Mouse (Mus musculus) layer of hippocampus, adult 8-10 months (tissue): ENCODE data around the gene Chrdl2. TPM values are rescaled to one million over a fixed set of nuclear protein-coding genes. Genes with fewer than 3 reads are reported as not detected.
A peak's percentile ranks its signal among the peaks of the same experiment; 100 is the strongest.

Experiments used
- DNase-seq, 2 experiments: peaks; one replicate each; pipeline ENCODE4 v3.0.0; 2022; ENCODE audit warnings: low spot score in 2 of 2
- total RNA-seq, 4 experiments: library from RNA; stranded (reverse); gene quantifications; 2 replicates each; pipeline ENCODE4 v1.2.4; 2022

Chrdl2 gene
- total RNA-seq, 4 experiments from 2014 or later = 0.58 to 0.66 TPM; not detected in 2

DNA sequence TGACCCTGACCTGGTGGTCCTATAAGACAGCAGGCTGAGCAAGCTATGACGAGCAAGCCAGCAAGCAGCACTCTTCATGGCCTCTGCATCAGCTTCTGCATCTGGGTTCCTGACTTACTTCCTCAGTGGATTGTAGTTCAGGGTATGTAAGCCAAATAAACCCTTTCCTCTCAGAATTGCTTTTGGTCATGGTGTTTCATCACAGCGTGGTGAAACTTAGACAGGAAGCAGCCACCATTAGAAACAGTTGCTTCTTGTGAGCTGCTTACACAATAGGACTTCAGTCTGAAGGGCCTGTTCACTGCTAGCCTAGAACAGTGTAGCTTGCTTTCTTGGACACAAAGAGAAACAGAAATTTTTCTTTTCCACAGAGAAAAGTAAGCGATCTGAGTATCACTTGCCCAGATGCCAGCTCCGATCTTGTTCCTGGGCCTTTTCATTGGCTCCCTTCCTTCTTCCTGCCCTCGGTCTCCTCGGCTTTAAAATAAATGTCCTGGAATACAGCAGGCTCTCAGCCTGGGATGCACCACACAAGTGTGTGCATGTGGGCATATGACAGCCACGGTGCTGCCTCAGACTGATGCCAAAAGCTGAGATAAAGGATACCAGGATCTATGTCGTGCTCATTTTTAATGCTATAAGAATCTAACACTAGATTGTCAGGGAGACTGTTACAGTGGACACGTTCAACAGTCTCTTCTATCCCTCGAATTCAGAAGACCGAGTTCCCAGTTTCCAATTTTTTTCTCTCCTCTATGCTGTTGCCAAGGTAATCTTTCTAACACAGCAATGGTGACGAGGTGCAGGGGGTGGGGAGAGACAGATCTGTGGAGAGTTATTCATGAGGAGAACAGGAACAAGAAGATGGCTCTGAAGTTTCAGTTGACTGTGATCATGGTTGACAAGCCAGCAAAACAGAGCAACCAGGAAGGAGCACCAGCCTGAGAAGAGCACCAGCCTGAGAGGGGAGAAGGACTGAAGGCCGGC lies 23.4 kb upstream of the Chrdl2 start:
- DNase-seq = peak; percentile 43 to 48

DNA sequence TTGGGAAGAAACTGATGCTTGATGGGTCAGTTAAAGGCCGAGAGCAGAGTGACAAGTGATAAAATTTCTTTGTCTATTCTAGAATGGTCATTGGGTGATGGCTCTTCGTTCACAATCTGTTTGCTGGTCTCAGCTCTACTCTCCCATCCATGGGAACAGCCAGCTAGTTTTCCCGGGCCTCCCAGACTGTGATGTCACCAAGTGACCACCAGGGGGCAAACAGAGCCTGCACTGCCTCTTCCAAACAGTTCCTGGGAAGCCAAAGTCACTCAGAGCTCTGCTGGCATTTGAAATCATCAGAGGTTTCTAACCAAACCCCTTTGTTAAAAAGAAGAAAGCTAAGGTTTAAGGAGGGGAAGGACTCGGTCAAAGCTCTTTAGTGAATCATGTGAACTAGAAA lies 17.2 kb upstream of the Chrdl2 start:
- peak; percentile 50 to 73 for DNase-seq

DNA sequence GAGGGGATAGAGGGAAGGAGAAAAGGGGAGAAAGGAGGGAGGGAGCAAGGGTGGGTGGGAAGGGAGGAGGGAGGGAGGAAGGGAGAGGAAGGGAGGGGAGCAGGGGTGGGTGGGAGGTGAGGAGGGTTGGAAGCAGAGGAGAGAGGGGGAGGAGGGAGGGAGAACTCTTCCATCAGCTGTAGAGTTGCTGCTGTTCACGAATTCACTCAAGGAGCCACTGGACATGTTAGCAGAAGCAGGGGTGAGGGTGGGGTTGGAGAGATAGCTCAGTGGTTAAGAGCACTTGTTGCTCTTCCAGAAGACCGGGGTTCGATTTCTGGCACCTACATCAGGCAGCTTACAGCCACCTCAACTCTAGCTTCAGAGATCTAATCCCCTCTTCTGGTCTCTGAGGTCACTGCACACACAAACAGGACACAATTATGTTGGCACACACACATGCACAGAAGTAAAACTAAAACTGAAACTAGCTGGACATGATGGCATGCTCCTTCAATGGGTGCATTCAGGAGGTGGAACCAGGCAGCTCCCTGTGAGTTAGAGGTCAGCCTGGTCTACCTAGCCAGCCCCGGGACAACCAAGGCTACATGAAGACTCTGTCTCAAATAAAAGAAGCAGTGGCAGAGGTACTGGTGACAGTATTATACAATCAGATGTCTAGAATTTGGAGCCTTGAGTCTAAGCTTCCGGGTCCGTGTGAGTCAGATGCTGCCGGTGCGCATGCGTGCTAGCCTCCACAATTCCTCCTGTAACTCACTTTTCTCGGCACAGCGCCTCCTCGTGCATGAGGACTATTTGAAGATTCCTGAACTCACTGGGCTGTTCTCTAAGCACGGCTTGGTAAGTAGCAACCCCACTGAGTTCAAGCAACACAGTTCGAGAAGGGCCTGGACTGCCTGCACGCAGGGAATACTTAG lies 15.9 kb upstream of the Chrdl2 start:
- DNase-seq = no peak

DNA sequence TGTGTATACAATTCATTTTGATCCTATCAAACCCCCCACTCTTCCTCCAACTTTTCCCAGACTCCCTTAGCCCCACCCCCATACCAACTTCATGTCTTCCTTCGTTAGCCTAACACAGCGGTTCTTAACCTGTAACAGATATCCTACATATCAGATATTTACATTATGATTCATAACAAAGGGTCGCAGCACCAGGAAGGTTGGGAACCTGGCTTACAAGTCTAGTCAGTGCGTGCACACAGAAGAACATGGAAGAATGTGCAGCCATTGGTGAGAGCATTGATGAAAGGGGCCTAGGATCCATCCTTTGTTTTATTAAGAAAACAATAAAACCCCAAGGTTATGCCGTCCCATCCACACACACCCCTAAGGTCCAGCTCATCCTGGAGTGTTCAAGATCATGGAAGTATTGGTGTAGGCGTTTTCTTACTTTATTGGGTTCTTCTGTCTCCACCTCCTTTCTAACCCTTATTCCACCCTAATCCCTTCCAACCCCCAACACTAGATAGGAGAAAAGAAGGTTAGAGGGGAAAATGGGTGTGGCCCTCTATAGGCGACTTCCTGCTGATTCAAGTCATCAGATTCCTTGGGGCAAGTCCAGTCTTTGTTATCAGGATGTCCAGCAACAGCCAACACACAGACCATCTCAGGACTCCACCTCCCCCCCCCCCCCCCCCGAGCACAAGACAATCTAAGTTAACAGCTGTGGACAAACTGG lies 14.8 kb upstream of the Chrdl2 start:
- DNase-seq = no peak

DNA sequence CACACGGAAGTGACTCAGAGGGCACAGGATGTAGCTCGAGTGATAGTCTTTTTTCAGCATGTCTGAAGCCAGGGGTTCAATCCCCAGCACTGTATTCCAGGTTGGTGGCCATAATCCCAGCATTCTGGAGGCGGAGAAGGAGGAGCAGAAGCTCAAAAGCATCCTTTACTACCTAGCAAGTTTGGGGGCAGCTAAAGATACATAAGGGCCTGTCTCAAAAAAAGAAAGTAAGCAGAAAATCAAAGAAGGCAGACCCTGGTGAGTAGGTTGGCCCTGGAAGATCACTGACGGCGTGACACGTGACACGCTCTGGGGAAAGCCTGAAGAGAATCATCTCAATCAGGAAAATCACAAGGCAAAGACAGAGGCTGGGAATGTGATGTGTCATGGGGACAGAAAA lies 12.8 kb upstream of the Chrdl2 start:
- no peak for DNase-seq

DNA sequence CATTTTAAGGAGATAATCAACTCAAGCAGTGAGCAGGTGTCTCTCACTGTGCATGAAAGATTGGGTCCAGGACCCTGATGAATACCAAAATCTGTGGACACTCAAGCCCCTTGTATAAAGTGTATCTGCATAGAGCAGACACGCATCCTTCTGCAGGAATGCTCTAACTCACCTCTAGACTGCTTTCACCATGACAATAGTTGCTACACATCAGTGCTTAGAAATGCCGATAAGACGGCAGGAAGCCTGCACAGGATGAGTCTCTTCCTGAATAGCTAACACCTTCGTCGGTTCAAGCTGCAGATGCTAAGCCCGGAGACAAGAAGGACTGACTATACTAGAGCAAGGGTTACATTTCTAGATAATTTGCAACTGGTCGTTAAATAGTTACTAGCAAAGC lies 10.8 kb upstream of the Chrdl2 start:
- DNase-seq = no peak

DNA sequence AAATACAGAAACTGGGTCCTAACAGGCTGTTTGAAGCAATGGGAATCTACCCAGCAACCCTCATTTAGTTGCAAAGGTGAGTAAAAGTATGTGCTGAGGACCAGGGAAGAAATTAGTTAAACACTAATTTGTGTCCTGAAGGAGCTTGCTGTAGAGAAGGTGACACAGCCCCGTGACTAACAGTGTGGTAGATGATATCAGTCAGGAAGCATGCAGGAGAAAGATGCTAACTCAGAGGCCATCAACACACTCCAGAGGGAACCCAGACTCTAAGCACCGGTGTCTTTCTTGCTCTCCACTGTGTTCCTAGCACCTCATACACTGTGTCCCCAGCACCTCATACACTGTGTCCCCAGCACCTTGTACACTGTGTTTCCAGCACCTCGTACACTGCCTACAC lies 7.3 kb upstream of the Chrdl2 start:
- no peak for DNase-seq

DNA sequence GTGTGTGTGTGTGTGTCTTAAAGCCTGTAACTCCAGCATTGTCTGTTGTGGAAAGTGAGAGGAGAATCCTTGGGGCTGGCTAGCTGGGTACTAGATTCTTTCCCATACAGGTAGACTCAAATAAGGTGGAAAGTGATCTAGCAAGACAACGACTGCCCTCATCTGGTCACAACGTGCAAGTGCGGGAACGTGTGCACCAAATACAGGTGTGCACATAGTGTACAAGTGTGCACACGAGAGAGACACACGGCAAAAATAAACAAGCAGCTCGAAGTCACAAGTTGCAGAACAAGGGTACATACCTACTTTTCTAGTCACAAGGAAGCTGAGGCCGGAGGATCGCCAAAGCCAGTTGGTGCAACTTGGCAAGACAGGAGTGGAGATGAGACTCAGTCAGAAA lies 2.2 kb upstream of the Chrdl2 start:
- DNase-seq = no peak

DNA sequence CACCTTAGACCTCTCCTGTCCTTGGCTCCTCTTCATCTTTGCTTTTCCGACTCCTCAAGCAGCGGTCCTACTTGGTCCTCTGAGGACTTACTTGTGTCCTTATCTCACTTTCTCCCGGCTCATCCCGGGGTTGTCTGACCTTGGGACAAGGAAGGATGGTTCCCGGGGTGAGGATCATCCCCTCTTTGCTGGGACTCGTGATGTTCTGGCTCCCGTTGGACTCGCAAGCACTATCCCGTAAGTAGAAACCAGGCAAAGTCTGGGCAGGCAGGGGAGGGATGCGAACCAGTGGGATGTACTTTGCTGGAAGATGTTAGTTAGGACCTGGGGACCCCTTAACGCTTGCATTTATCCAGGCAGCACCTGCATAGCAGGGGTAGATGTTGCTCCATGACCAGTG lies 439 bp downstream of the Chrdl2 start:
- no peak for DNase-seq

DNA sequence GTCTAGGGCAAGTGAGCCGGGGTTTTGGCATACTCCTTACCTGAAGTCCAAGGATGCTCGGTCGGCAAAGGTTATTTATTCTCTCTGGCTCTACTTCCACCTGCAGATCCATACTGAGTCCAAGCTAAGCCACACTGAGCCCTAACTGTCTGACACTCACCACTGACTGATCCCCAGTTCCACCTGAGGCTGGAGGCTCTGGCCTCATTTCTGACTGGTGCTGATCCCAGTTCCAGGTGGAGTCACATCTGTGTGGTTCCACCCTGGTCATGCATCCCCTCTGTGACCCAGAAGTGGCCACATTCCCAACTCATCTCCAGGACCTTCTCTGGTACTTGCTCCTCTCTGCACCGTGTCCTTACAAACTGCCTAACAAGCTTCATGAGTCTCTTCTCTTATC lies 2.8 kb downstream of the Chrdl2 start:
- DNase-seq = no peak

DNA sequence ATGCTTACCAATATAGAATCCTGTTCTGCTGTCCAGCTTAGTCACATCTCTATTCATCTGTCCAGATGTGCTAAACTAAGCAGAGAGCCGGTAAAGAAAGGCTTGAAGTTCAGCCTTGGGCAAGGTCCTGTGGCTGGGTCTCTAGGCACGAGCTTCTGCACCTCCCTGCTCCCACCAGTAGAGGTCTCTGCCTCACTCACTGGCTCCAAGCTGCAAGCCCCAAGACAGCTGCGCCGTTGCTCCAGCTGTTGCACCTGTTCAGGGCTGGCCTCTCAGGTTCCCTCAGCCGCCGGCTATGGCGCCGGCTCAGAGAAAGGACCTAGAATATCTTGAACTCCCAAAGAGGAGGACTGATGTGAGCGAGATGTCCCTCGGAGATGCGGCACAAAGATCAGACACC lies 3.7 kb downstream of the Chrdl2 start:
- peak in 1 of 2 experiments; percentile 63 for DNase-seq

DNA sequence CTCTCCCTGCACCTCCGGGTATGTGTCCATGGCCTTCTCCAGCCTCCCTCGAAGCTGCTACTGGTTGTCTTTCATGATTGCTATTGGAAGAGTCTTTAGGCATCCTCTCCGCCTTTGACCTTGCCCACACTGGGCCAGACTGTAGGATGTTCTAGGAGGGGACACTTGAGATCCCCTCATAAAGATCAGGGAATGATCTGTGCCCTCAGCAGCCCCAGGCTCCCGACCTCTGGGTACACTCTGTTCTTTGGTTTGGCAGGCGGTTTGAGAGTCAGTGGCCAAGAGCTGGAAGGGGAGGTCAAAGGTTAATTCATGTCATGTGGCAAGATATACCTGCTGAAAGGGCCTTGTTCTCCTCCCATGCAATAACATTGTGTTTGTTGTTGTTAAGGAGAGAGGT lies 4.7 kb downstream of the Chrdl2 start:
- DNase-seq = no peak

DNA sequence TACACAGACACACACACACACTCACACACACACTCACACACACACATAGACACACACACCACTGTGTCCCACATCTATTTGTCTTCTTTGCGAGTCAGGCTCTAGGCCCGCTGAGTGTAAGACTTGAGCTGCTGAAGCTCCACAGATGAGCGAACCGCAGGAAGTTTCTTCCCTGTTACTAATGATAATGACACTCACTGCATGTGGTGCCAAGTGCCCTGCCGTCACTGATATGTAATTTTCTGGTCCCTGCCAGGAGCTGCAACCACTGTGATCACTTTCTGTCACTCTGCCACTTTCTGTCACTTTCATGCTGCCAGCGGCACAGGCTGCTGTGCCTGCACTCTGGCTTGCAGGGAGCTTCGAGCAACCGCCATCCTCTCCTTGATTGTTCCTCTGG lies 6.1 kb downstream of the Chrdl2 start:
- DNase-seq = no peak

DNA sequence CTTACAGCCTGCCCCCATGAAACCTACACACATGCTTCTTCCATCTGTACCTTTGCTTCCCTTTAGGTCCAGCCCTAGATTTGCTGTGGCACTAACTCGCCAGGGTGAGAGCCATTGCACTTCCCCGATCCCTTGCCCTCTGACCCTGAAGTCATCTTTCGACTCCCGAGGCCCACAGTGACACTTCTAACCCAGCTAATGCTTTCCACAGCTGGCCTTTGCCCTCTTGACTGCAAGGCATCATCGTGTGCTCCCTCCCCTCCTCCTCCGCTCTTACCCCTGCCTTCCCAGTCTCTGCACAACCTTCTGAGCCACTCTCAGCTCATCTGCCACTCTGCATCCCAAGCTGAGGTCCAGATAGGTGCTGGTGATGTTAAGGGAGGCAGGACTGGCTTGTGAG lies 6.5 kb downstream of the Chrdl2 start:
- no peak for DNase-seq

DNA sequence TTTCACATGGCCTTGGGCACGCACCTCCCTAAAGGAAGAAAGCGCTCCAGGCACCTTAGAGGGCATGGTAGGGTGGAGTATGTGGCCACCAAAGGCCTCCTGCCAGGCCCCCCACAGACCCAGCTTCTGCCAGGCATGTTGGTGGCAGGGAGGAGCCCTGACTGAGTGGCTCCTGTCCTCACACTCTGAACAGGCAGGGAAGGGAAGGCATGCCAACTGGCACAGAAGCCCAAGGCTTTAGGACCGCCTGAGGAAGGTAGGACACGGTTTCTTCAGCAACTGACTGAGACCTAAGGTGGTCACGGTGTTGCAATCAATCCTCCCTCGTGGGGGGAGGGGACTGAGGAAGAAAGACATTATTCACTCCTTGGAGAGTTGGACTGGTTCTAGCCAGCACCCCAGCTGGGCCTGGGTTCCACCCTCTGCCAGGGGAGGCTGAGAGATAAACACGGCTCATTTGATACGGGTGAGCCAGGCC lies 8.2 kb downstream of the Chrdl2 start:
- no peak for DNase-seq

DNA sequence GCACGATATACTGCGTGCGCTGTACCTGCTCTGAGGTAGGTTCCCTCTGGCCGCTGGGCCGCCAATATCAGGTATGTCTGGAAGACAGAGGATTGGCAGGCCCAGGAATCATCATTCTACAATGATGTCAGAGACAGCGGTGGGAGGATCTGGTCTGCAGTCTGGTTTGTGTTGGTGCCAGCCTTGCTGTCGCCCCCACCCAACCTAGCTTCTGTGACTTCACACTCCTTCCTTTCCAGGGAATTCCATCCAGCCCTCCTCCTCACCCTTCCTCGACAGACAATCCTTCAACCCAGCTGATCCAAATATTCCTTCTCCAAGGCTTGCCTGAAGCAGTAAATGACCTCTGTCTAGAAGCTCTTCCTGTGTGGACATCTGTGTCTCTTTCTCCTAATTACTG lies 11.1 kb downstream of the Chrdl2 start:
- no peak for DNase-seq

DNA sequence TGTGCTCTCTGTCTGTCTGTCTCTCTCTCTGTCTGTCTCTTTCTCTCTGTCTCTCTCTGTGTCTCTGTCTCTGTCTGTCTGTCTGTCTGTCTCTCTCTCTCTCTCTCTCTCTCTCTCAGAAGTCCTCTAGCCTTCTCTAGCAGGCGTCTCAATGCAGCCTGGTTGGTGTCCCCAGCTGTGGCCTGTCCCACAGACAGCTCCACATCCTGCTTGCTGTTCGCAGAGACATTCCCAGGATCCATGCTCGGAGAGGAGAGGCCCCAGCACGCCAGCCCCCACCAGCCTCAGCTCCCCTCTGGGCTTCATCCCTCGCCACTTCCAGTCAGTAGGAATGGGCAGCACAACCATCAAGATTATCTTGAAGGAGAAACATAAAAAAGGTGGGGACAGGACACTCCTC lies 21.4 kb downstream of the Chrdl2 start:
- no peak for DNase-seq

DNA sequence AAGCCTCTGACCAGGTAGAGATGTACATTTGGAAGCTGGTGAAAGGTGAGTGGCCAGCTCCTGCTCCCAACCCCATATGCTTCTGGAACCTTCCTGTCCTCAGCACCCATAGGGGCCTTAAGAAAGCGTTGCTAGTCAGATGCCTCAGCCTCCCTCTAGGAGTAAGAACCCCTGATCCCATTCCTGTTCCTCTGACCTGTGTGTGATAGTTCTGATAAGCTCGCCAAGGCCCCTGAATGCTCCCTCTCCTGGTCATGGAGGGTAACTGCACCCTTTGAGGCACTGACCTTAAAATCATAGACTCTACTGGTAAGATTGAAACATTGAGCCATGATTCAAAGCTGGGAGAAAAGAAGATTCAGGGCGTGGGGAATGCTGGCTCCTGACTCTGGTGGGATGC lies 23.3 kb downstream of the Chrdl2 start:
- DNase-seq = no peak

DNA sequence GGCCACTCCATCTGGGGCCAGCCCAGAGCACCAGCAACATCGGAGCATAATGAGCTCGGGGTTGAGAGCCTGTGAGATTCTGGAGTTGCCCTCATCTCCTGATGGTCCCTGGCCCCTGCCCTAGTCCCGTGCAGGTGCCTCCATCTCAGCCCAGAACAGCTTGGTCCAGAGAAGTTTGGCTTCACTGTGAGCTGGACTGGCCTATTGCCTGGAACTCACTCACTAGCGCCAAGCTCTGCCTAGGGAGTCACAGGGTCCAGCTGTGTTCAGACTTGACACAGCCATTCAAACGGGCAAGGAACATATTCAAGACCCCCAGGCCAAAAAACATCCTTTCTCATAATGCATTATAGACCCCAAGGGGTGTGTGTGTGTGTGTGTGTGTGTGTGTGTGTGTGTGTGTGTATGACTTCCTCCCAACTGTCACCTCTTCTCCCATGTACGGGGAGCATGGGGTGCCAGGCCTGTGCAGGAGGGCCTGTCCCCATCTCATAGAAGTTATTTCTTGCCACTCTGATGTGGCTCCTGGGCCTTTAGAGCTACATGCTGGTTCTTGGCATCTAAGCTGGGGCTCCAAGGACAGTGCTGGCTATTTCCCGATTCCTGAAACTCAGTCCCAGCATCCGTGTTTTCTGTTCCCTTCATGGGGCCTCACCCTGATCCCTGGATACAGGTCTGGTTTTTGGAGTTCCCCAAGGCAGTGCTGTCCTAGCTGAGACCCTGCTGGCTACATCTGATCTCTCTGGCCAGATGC lies 25.2 kb downstream of the Chrdl2 start:
- DNase-seq = no peak

DNA sequence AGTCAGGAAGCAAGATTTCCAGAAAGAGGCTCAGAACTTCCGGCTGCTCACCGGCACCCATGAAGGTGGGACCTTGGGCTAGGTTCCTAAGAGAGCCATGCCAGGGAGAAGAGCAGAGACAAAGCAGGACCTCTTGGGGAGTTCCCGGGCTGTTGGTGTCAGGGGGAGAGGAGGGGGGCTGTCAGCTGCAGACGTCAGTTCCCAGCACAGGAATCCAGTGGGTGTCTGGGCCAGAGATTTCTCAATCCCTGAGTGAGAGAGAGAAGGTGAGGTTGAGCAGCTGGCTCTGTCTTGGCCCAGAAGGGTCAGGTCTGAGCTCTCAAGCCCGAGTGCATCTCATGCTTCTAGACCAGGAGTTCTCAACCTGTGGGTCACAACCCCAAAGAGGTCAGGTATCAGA lies 27.7 kb downstream of the Chrdl2 start:
- DNase-seq = no peak
